Mouse (Mus musculus) activated CD4-positive, CD25-positive, alpha-beta regulatory T cell (primary cell): ENCODE results near the gene Rab7b. TPM values are rescaled to one million over a fixed set of nuclear protein-coding genes. Genes with fewer than 3 reads are reported as not detected.

Experiments used
- polyA plus RNA-seq, 2 experiments: library from polyadenylated mRNA; unstranded; fragments of 100-300 nt; shearing (Covaris generic); gene quantifications; one replicate each; pipeline ENCODE4 v1.2.1; 2017

Gene Rab7b
- polyA plus RNA-seq, result under 1 TPM; 0.44 to 0.74 TPM

GRCm38 (mm10) chr1:131688475-131688874 is at the start of gene Rab7b:
Gene Rab7b, plus strand, starts transcription at chr1:131688695.

GRCm38 (mm10) chr1:131743868-131744464 is 55.5 kb downstream of the Rab7b start, which contains the start of gene Slc26a9:
Gene Slc26a9, plus strand, starts transcription at chr1:131744022.

Other genes starting within 250 kb of the Rab7b start
- 10 to 100 TPM; 29.4 to 39.3 TPM for gene Srgap2, start 161.3 kb upstream of the Rab7b start, polyA plus RNA-seq
- gene Fam72a, start 160.8 kb upstream of the Rab7b start, polyA plus RNA-seq, result 1 to 10 TPM in 1 of 2 experiments, under 1 TPM in 1; 0.81 to 1.0 TPM
- gene Avpr1b, start 89.5 kb upstream of the Rab7b start, polyA plus RNA-seq, result under 1 TPM in 1 of 2 experiments, not detected in 1; 0.14 TPM
- gene Ctse, start 50.4 kb upstream of the Rab7b start, polyA plus RNA-seq, result 100 to 1,000 TPM in 1 of 2 experiments, 10 to 100 TPM in 1; 18.0 to 405 TPM
- under 1 TPM in 1 of 2 experiments, not detected in 1; 0.39 TPM for gene Slc26a9, start 55.3 kb downstream of the Rab7b start, polyA plus RNA-seq
- gene Pm20d1, start 108.7 kb downstream of the Rab7b start, polyA plus RNA-seq, result under 1 TPM in 1 of 2 experiments, not detected in 1; 0.61 TPM
- gene Slc41a1, start 138.8 kb downstream of the Rab7b start, polyA plus RNA-seq, result 10 to 100 TPM; 19.9 to 27.6 TPM
- gene Rab29, start 178.5 kb downstream of the Rab7b start, polyA plus RNA-seq, result 10 to 100 TPM; 51.4 to 55.4 TPM
- gene Nucks1, start 221.8 kb downstream of the Rab7b start, polyA plus RNA-seq, result 10 to 100 TPM; 47.8 to 48.9 TPM